Mouse (Mus musculus) kidney, adult 2 months (tissue): Measurements from ENCODE around the gene Ccdc144b.

Source experiments
- CTCF ChIP-seq: fragments of 200-500 bp; conservative IDR thresholded peaks from 2 replicates; pipeline ENCODE4 v1.5.1; 2011; ENCODE audit warnings: low read depth, mild to moderate bottlenecking, control low read depth, low read length, moderate library complexity, mixed read lengths; ENCODE audit not compliant: insufficient read depth, insufficient read length
- POLR2A ChIP-seq: fragments of 200-500 bp; IDR thresholded peaks from one replicate; pipeline ENCODE4 v1.6.1; 2011; ENCODE audit warnings: low read depth, low read length, control low read depth

DNA sequence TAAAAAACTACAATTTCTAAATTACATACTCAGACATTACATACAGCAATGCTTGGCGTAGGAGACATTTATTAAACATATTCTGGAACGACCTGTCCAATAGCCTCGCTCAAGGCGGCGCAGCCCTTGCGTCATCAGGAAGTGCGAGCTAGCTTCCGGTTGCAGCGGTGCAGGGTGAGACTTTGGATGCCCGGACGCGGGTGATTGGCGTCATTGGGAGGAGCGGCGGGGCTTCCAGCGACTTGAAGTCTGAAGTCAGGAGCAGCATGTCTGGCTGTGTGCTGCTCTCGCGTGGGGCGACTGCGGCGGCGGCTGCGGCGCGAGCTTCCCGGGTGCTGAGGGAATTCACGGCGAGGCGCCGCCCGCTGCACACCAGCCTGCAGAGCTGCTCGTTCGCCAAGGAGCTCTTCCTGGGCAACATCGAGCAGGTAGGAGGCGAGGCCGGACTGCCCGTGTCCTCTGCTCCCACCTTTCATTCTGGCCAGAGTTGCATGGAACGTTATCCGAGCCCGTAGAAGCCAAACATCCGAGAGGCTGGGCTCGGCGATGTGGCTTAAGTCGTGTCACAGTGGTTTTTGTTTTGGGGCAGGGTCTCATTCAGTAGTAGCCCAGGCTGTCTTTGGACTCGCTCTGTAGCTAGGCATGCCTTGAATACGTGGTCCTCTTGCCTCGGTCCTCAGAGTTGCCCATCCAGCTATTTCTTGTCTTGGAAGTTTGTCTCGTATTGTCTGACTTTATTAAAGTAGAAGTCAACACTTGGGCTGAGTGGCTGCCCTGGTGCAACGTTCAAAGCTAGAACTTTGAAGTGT lies 12.7 kb upstream of the Ccdc144b start, which contains the start of gene Acad9:
- TF ChIP-seq CTCF = no peak
- peak; percentile 4 for TF ChIP-seq POLR2A
